Mouse (Mus musculus): ENCODE results near the gene Fars2. TPM values are rescaled to one million over a fixed set of nuclear protein-coding genes. Genes with fewer than 3 reads are reported as not detected.
"Not testable (repeated sequence)": the region's sequence is repeated elsewhere in the genome, so short reads cannot be mapped to it uniquely, and the experiment has no call there.

Gene Fars2
- polyA plus RNA-seq, 1 experiment from 2014 or later: 42.7 TPM

- Histone ChIP-seq H3K9me3 (replicated peaks; ENCODE audit: control insufficient read depth, low read length) (no peaks in the 10 kb centered on the region), H3K36me3 (ENCODE audit: control insufficient read depth, insufficient read depth, low read length) (no peaks in the 10 kb centered on the region), H3K27me3 (ENCODE audit: control insufficient read depth, insufficient read depth, low read length) (no peaks in the 10 kb centered on the region), H3K27ac (ENCODE audit: low read depth, low read length) (no peak overlapping the region), H3K9ac (ENCODE audit: low read depth, low read length) (no peak overlapping the region), H3K4me3 (ENCODE audit: low read depth, low read length) (no peak overlapping the region), H3K4me2 (no peak overlapping the region), H3K4me1 (ENCODE audit: control insufficient read depth, insufficient read depth, low read length) (no peaks in the 10 kb centered on the region)
- no peak for ATAC-seq (replicated peaks; ENCODE audit: insufficient number of reproducible peaks, low FRiP score, low TSS enrichment)
- 78% methylated on average over 2 of the region's 2 CpGs for WGBS (ENCODE audit: insufficient replicate concordance)
Observed at GRCm38 (mm10) chr13:36401011-36401410, 283.8 kb downstream of the Fars2 start.

DNA sequence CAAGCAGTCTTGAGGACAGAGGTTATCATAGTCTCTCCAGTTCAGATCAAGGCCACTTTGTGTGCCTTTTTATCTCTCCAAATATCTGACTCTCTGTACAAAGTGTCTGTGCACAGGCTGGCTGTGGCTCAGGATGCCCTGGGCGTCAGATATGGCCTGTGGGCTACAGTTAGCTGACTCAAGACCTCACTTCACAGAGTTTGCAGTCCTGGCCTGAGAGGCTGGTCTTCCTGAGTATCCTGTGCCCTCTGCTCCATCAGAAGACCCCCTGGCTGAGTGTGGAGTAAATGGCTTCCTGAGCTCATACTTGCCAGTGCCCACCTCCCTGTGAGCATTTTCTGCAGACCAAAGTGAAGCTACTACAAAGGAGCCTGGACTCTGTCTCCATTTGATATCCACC is 296.1 kb downstream of the Fars2 start:
- no peak overlapping the region for H3K9ac ChIP-seq (ENCODE audit: low read depth, low read length)
- H3K9me3 ChIP-seq (replicated peaks; ENCODE audit: control insufficient read depth, low read length): no peaks in the 10 kb centered on the region
- no peak overlapping the region for H3K4me2 ChIP-seq
- no peak overlapping the region for H3K4me3 ChIP-seq (ENCODE audit: low read depth, low read length)
- ATAC-seq (replicated peaks; ENCODE audit: insufficient number of reproducible peaks, low FRiP score, low TSS enrichment): no peak
- no peaks in the 10 kb centered on the region for H3K36me3 ChIP-seq (ENCODE audit: control insufficient read depth, insufficient read depth, low read length)
- no peaks in the 10 kb centered on the region for H3K27me3 ChIP-seq (ENCODE audit: control insufficient read depth, insufficient read depth, low read length)
- H3K4me1 ChIP-seq (ENCODE audit: control insufficient read depth, insufficient read depth, low read length): peaks cover 7% of the 10 kb centered on the region
- WGBS (ENCODE audit: insufficient replicate concordance): 58% methylated on average over 1 of the region's 1 CpGs
- H3K27ac ChIP-seq (ENCODE audit: low read depth, low read length): no peak overlapping the region

GRCm38 (mm10) chr13:36415176-36415575 is 298.0 kb downstream of the Fars2 start:
- no peak for ATAC-seq (replicated peaks; ENCODE audit: insufficient number of reproducible peaks, low FRiP score, low TSS enrichment)
- Histone ChIP-seq H3K4me3 (ENCODE audit: low read depth, low read length) (no peak overlapping the region), H3K9me3 (replicated peaks; ENCODE audit: control insufficient read depth, low read length) (no peaks in the 10 kb centered on the region), H3K4me2 (no peak overlapping the region), H3K9ac (ENCODE audit: low read depth, low read length) (no peak overlapping the region), H3K27me3 (ENCODE audit: control insufficient read depth, insufficient read depth, low read length) (no peaks in the 10 kb centered on the region), H3K4me1 (ENCODE audit: control insufficient read depth, insufficient read depth, low read length) (peaks cover 7% of the 10 kb centered on the region), H3K36me3 (ENCODE audit: control insufficient read depth, insufficient read depth, low read length) (no peaks in the 10 kb centered on the region), H3K27ac (ENCODE audit: low read depth, low read length) (no peak overlapping the region)
- 84% methylated on average over 1 of the region's 1 CpGs for WGBS (ENCODE audit: insufficient replicate concordance)

DNA sequence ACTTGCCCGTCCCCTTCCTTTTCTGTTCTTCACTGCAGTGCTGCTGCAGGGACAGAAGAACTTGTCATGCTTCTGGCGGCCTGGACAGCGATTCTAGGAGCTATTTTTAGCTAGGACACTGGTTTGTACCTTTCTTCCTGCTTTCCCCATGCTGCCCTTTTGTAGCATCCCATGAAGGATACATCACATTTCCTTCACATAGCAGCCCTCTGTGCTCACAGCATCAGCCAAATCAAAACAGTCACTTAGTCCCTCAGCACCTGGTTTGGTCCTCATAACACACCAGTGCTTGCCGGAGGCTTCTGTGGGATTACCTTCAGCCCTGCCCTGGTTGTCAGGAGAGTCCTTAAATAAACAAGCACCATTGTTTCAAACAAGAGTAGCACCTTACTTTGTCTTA is 299.3 kb downstream of the Fars2 start:
- Histone ChIP-seq H3K36me3 (ENCODE audit: control insufficient read depth, insufficient read depth, low read length) (no peaks in the 10 kb centered on the region), H3K9ac (ENCODE audit: low read depth, low read length) (no peak overlapping the region), H3K27ac (ENCODE audit: low read depth, low read length) (no peak overlapping the region), H3K27me3 (ENCODE audit: control insufficient read depth, insufficient read depth, low read length) (no peaks in the 10 kb centered on the region), H3K4me1 (ENCODE audit: control insufficient read depth, insufficient read depth, low read length) (peaks cover 7% of the 10 kb centered on the region), H3K9me3 (replicated peaks; ENCODE audit: control insufficient read depth, low read length) (no peaks in the 10 kb centered on the region), H3K4me2 (no peak overlapping the region), H3K4me3 (ENCODE audit: low read depth, low read length) (no peak overlapping the region)
- 32% methylated on average over 4 of the region's 4 CpGs for WGBS (ENCODE audit: insufficient replicate concordance)
- no peak for ATAC-seq (replicated peaks; ENCODE audit: insufficient number of reproducible peaks, low FRiP score, low TSS enrichment)

GRCm38 (mm10) chr13:36419357-36419756 is 302.1 kb downstream of the Fars2 start:
- Histone ChIP-seq H3K9ac (ENCODE audit: low read depth, low read length) (no peak overlapping the region), H3K9me3 (replicated peaks; ENCODE audit: control insufficient read depth, low read length) (no peaks in the 10 kb centered on the region), H3K27ac (ENCODE audit: low read depth, low read length) (no peak overlapping the region), H3K27me3 (ENCODE audit: control insufficient read depth, insufficient read depth, low read length) (no peaks in the 10 kb centered on the region), H3K4me3 (ENCODE audit: low read depth, low read length) (no peak overlapping the region), H3K36me3 (ENCODE audit: control insufficient read depth, insufficient read depth, low read length) (no peaks in the 10 kb centered on the region), H3K4me2 (no peak overlapping the region), H3K4me1 (ENCODE audit: control insufficient read depth, insufficient read depth, low read length) (peaks cover 7% of the 10 kb centered on the region)
- ATAC-seq (replicated peaks; ENCODE audit: insufficient number of reproducible peaks, low FRiP score, low TSS enrichment): no peak

- H3K9me3 ChIP-seq (replicated peaks; ENCODE audit: control insufficient read depth, low read length): no peaks in the 10 kb centered on the region
- no peak overlapping the region for H3K4me2 ChIP-seq
- H3K4me3 ChIP-seq (ENCODE audit: low read depth, low read length): no peak overlapping the region
- no peak overlapping the region for H3K27ac ChIP-seq (ENCODE audit: low read depth, low read length)
- no peaks in the 10 kb centered on the region for H3K27me3 ChIP-seq (ENCODE audit: control insufficient read depth, insufficient read depth, low read length)
- no peaks in the 10 kb centered on the region for H3K36me3 ChIP-seq (ENCODE audit: control insufficient read depth, insufficient read depth, low read length)
- no peak overlapping the region for H3K9ac ChIP-seq (ENCODE audit: low read depth, low read length)
- no peaks in the 10 kb centered on the region for H3K4me1 ChIP-seq (ENCODE audit: control insufficient read depth, insufficient read depth, low read length)
- WGBS (ENCODE audit: insufficient replicate concordance): 70% methylated on average over 3 of the region's 3 CpGs
- ATAC-seq (replicated peaks; ENCODE audit: insufficient number of reproducible peaks, low FRiP score, low TSS enrichment): no peak
Observed at GRCm38 (mm10) chr13:36422446-36422845, 305.2 kb downstream of the Fars2 start.

GRCm38 (mm10) chr13:36425824-36426705 is 308.9 kb downstream of the Fars2 start:
- not testable (repeated sequence) for H3K9ac ChIP-seq (ENCODE audit: low read depth, low read length); H3K4me2 ChIP-seq; H3K4me3 ChIP-seq (ENCODE audit: low read depth, low read length); H3K27ac ChIP-seq (ENCODE audit: low read depth, low read length); H3K4me1 ChIP-seq (ENCODE audit: control insufficient read depth, insufficient read depth, low read length); H3K9me3 ChIP-seq (replicated peaks; ENCODE audit: control insufficient read depth, low read length); ATAC-seq (replicated peaks; ENCODE audit: insufficient number of reproducible peaks, low FRiP score, low TSS enrichment); H3K36me3 ChIP-seq (ENCODE audit: control insufficient read depth, insufficient read depth, low read length); H3K27me3 ChIP-seq (ENCODE audit: control insufficient read depth, insufficient read depth, low read length)
- WGBS (ENCODE audit: insufficient replicate concordance): 71% methylated on average over 16 of the region's 17 CpGs

DNA sequence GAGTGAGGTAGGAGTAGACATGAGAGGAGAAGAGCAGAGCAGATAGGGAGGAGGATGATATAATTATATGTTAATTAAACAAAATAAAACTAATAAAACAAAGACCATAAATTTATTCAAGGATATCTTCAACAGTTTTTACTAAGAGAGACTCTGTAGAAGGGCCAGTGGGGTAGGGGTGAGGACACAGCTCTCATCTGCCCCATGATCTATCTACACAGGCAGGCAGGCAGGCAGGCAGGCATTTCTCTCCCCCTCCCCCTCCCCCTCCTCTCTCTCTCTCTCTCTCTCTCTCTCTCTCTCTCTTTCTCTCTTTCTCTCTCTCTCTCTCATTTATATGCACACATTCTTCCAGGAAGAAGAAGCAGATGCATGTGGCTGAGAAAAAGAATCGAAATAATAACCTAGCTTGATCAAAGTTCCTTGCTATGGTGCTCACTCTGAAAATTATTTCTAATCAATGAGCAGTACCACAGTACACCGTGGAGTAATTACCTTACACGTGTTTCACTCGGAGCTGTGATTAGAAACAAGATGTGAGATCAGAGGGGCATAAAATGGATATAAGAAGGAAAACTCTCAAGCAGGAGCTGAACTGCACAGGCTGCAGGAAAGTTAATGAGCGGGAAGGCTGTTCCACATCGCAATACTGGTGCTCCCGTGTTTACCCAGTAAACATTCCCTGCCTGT is 312.4 kb downstream of the Fars2 start:
- H3K36me3 ChIP-seq (ENCODE audit: control insufficient read depth, insufficient read depth, low read length): no peaks in the 10 kb centered on the region
- H3K4me1 ChIP-seq (ENCODE audit: control insufficient read depth, insufficient read depth, low read length): no peaks in the 10 kb centered on the region
- ATAC-seq (replicated peaks; ENCODE audit: insufficient number of reproducible peaks, low FRiP score, low TSS enrichment): no peak
- H3K27ac ChIP-seq (ENCODE audit: low read depth, low read length): no peak overlapping the region
- H3K9me3 ChIP-seq (replicated peaks; ENCODE audit: control insufficient read depth, low read length): no peaks in the 10 kb centered on the region
- 78% methylated on average over 7 of the region's 7 CpGs for WGBS (ENCODE audit: insufficient replicate concordance)
- no peak overlapping the region for H3K4me2 ChIP-seq
- H3K27me3 ChIP-seq (ENCODE audit: control insufficient read depth, insufficient read depth, low read length): no peaks in the 10 kb centered on the region
- no peak overlapping the region for H3K4me3 ChIP-seq (ENCODE audit: low read depth, low read length)
- H3K9ac ChIP-seq (ENCODE audit: low read depth, low read length): no peak overlapping the region

Measured in heart, embryonic 11.5 days (tissue).